Mouse (Mus musculus) hindbrain, embryonic 12.5 days (tissue): Measurements from ENCODE around the gene Lrmda. TPM values are rescaled to one million over a fixed set of nuclear protein-coding genes. Genes with fewer than 3 reads are reported as not detected.

Source experiments
- ATAC-seq: fragments of 200-750 bp; cut with Nextera tagmentation; 2 replicates; pipeline ENCODE4 v1.8.0; 2017; ENCODE audit warnings: moderate TSS enrichment; ENCODE audit not compliant: low FRiP score
- H3K27ac ChIP-seq: fragments of 300-500 bp; sonication (generic); 2 replicates; pipeline ENCODE4 v1.5.1; 2016; ENCODE audit warnings: mild to moderate bottlenecking
- H3K27me3 ChIP-seq: fragments of 300-500 bp; sonication (generic); 2 replicates; pipeline ENCODE4 v1.6.1; 2016; ENCODE audit warnings: mild to moderate bottlenecking
- H3K36me3 ChIP-seq: fragments of 300-500 bp; sonication (generic); 2 replicates; pipeline ENCODE4 v1.6.1; 2016; ENCODE audit warnings: mild to moderate bottlenecking
- H3K4me1 ChIP-seq: fragments of 300-500 bp; sonication (generic); 2 replicates; pipeline ENCODE4 v1.6.1; 2016
- H3K4me2 ChIP-seq: fragments of 300-500 bp; sonication (generic); replicated peaks from 2 replicates; pipeline ENCODE4 v1.6.1; 2016; ENCODE audit warnings: mild to moderate bottlenecking
- H3K4me3 ChIP-seq: fragments of 300-500 bp; sonication (generic); 2 replicates; pipeline ENCODE4 v1.5.1; 2016; ENCODE audit warnings: mild to moderate bottlenecking
- H3K9ac ChIP-seq: fragments of 300-500 bp; sonication (generic); 2 replicates; pipeline ENCODE4 v1.6.1; 2016; ENCODE audit warnings: mild to moderate bottlenecking, moderate library complexity
- H3K9me3 ChIP-seq: fragments of 300-500 bp; sonication (generic); replicated peaks from 2 replicates; pipeline ENCODE4 v1.6.1; 2016; ENCODE audit warnings: mild to moderate bottlenecking
- WGBS: fragments of 180-500 bp; shearing (Covaris S2); methylation state at CpG from one replicate; pipeline ENCODE4 v1.1.7; 2016; 5-methylcytosine and 5-hydroxymethylcytosine counted together
- polyA plus RNA-seq: library from polyadenylated mRNA; unstranded; fragments of >200 nt; fragmentation: Nextera tagmentation; extraction: Ambion mirVana; gene quantifications from 2 replicates; pipeline ENCODE4 v1.2.1, GENCODE M21; 2016

Gene Lrmda
- polyA plus RNA-seq, 1 experiment from 2014 or later: 0.53 TPM

- Histone ChIP-seq H3K4me1 (peaks cover 19% of the 10 kb centered on the region), H3K9me3 (no peaks in the 10 kb centered on the region), H3K4me3 (no peak overlapping the region), H3K4me2 (no peak overlapping the region), H3K27me3 (peaks cover 4% of the 10 kb centered on the region; the same call in 1 of the 2 replicates), H3K36me3 (no peaks in the 10 kb centered on the region), H3K9ac (no peak overlapping the region), H3K27ac (no peak overlapping the region)
- ATAC-seq: peak; percentile 41
- WGBS: 32% methylated on average over 4 of the region's 4 CpGs
Observed at GRCm38 (mm10) chr14:22546676-22546984, 527.1 kb downstream of the Lrmda start.

- no peak for ATAC-seq
- no peak overlapping the region for H3K4me3 ChIP-seq
- peaks cover 19% of the 10 kb centered on the region for H3K4me1 ChIP-seq
- H3K9me3 ChIP-seq: no peaks in the 10 kb centered on the region
- H3K9ac ChIP-seq: no peak overlapping the region
- no peaks in the 10 kb centered on the region for H3K36me3 ChIP-seq
- H3K27me3 ChIP-seq: peaks cover 4% of the 10 kb centered on the region; the same call in 1 of the 2 replicates
- H3K27ac ChIP-seq: no peak overlapping the region
- WGBS: 37% methylated on average over 2 of the region's 2 CpGs
- H3K4me2 ChIP-seq: no peak overlapping the region
Observed at GRCm38 (mm10) chr14:22548286-22548685, 528.8 kb downstream of the Lrmda start.

GRCm38 (mm10) chr14:22549166-22549565 lies 529.7 kb downstream of the Lrmda start:
- peaks cover 19% of the 10 kb centered on the region for H3K4me1 ChIP-seq
- WGBS: 78% methylated on average over 2 of the region's 2 CpGs
- no peak for ATAC-seq

GRCm38 (mm10) chr14:22552358-22552757 lies 532.8 kb downstream of the Lrmda start:
- H3K36me3 ChIP-seq: no peaks in the 10 kb centered on the region
- H3K4me1 ChIP-seq: no peaks in the 10 kb centered on the region
- no peak overlapping the region for H3K27ac ChIP-seq
- ATAC-seq: no peak
- WGBS: 78% methylated on average over 4 of the region's 4 CpGs
- H3K9me3 ChIP-seq: no peaks in the 10 kb centered on the region
- H3K4me2 ChIP-seq: no peak overlapping the region
- H3K4me3 ChIP-seq: no peak overlapping the region
- peaks cover 4% of the 10 kb centered on the region; the same call in 1 of the 2 replicates for H3K27me3 ChIP-seq
- H3K9ac ChIP-seq: no peak overlapping the region

More at GRCm38 (mm10) chr14:22549166-22549565, 529.7 kb downstream of the Lrmda start:
- Histone ChIP-seq H3K27me3 (peaks cover 4% of the 10 kb centered on the region; the same call in 1 of the 2 replicates), H3K4me3 (no peak overlapping the region), H3K27ac (no peak overlapping the region), H3K9ac (no peak overlapping the region), H3K4me2 (no peak overlapping the region), H3K9me3 (no peaks in the 10 kb centered on the region), H3K36me3 (no peaks in the 10 kb centered on the region)

GRCm38 (mm10) chr14:22552841-22553240 lies 533.3 kb downstream of the Lrmda start:
- WGBS: 57% methylated on average over 3 of the region's 3 CpGs
- Histone ChIP-seq H3K27ac (no peak overlapping the region), H3K27me3 (no peaks in the 10 kb centered on the region), H3K9me3 (no peaks in the 10 kb centered on the region), H3K4me3 (no peak overlapping the region), H3K4me2 (no peak overlapping the region), H3K9ac (no peak overlapping the region), H3K36me3 (no peaks in the 10 kb centered on the region), H3K4me1 (no peaks in the 10 kb centered on the region)
- ATAC-seq: no peak

- no peaks in the 10 kb centered on the region for H3K9me3 ChIP-seq
- H3K4me1 ChIP-seq: no peaks in the 10 kb centered on the region
- no peak overlapping the region for H3K27ac ChIP-seq
- H3K36me3 ChIP-seq: no peaks in the 10 kb centered on the region
- H3K27me3 ChIP-seq: no peaks in the 10 kb centered on the region
- 92% methylated on average over 3 of the region's 3 CpGs for WGBS
- H3K9ac ChIP-seq: no peak overlapping the region
- H3K4me2 ChIP-seq: no peak overlapping the region
- no peak overlapping the region for H3K4me3 ChIP-seq
- ATAC-seq: no peak
Observed at GRCm38 (mm10) chr14:22553717-22554116, 534.2 kb downstream of the Lrmda start.

DNA sequence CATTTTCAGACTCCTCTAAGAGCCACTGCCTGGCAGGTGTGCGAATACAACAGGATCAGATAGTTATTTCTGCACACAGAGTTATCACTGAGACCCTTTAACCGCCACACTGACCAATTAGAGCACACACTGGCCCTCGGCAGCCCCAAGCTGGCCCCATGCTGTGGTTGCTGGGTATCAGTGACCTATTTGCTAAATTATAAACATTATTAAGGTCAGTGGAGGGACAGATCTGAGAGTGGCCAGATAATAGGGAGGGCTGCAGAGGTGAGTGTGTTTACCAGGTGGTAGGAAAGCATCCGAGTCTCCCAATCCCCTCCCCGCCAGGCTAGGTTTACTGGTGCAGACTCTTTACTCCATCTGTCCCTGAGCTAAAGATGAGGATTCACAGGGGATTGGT lies 553.0 kb downstream of the Lrmda start:
- Histone ChIP-seq H3K9ac (no peak overlapping the region), H3K9me3 (no peaks in the 10 kb centered on the region), H3K4me3 (no peak overlapping the region), H3K27me3 (peaks cover 7% of the 10 kb centered on the region), H3K4me1 (peaks cover 27% of the 10 kb centered on the region), H3K36me3 (no peaks in the 10 kb centered on the region), H3K4me2 (no peak overlapping the region), H3K27ac (no peak overlapping the region)
- no peak for ATAC-seq
- 70% methylated on average over 5 of the region's 5 CpGs for WGBS

DNA sequence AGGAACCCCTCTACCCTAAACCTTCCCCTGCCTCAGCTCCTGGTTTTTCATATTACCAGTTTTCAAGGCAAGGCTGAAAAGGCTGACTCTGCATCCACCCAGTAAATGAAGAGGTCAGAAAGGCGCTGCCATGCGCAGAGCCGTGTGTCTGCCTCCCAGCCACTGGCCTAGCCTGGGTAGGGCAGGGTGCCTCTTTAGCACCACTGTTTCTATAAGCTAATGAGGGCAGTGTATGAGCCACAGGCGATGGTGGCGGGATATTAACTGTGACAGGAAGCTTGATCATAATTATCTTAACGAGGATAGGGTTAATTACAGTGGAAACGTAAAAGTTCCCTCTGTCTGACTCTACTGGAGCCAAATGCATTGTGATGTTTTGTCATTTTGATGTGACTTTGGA lies 554.1 kb downstream of the Lrmda start:
- H3K27me3 ChIP-seq: peaks cover 7% of the 10 kb centered on the region
- H3K9me3 ChIP-seq: no peaks in the 10 kb centered on the region
- no peaks in the 10 kb centered on the region for H3K36me3 ChIP-seq
- peaks cover 33% of the 10 kb centered on the region for H3K4me1 ChIP-seq
- no peak overlapping the region for H3K27ac ChIP-seq
- no peak overlapping the region for H3K4me2 ChIP-seq
- H3K4me3 ChIP-seq: no peak overlapping the region
- WGBS: 79% methylated on average over 7 of the region's 7 CpGs
- no peak overlapping the region for H3K9ac ChIP-seq
- ATAC-seq: no peak

DNA sequence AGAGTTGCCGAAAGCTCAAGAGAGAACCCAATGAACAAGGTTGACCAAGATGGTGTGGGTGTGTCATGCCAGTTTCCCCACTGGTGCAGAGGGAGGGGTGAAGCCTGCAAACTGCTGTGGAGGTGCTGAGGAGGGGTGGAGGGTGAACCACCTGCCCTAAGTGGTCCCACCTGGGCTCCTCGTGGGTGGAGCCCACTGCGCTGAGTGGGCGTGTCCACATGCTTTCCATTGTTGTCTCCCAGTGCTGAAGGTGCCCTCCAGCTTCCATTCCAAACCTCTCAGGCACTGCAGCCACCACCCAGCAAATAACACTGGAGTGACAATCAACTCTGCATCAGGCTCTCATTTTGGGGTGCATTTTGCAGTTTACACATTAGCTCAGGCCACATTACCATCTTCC lies 554.5 kb downstream of the Lrmda start:
- no peaks in the 10 kb centered on the region for H3K9me3 ChIP-seq
- WGBS: 90% methylated on average over 4 of the region's 4 CpGs
- peaks cover 7% of the 10 kb centered on the region for H3K27me3 ChIP-seq

GRCm38 (mm10) chr14:22576441-22576840 lies 556.9 kb downstream of the Lrmda start:
- Histone ChIP-seq H3K9ac (no peak overlapping the region), H3K4me1 (peaks cover 33% of the 10 kb centered on the region), H3K4me2 (no peak overlapping the region), H3K27ac (peak overlapping the region; percentile 72), H3K9me3 (no peaks in the 10 kb centered on the region), H3K36me3 (no peaks in the 10 kb centered on the region), H3K27me3 (peaks cover 7% of the 10 kb centered on the region), H3K4me3 (no peak overlapping the region)
- no peak; the same call in 1 of the 2 replicates for ATAC-seq
- 23% methylated on average over 6 of the region's 6 CpGs for WGBS

More for the DNA sequence above, 554.5 kb downstream of the Lrmda start:
- Histone ChIP-seq H3K9ac (no peak overlapping the region), H3K36me3 (no peaks in the 10 kb centered on the region), H3K4me2 (no peak overlapping the region), H3K4me3 (no peak overlapping the region), H3K27ac (no peak overlapping the region), H3K4me1 (peaks cover 33% of the 10 kb centered on the region)
- no peak for ATAC-seq

- 12% methylated on average over 13 of the region's 13 CpGs for WGBS
- H3K9me3 ChIP-seq: no peaks in the 10 kb centered on the region
- peak overlapping the region; percentile 38 for H3K4me2 ChIP-seq
- peaks cover 33% of the 10 kb centered on the region for H3K4me1 ChIP-seq
- H3K27ac ChIP-seq: peak overlapping the region; percentile 72
- no peak overlapping the region for H3K9ac ChIP-seq
- peak; percentile 78 for ATAC-seq
- no peaks in the 10 kb centered on the region for H3K36me3 ChIP-seq
- no peak overlapping the region for H3K4me3 ChIP-seq
- H3K27me3 ChIP-seq: peaks cover 7% of the 10 kb centered on the region
Observed at GRCm38 (mm10) chr14:22577411-22578037, 558.0 kb downstream of the Lrmda start.

- no peak overlapping the region for H3K4me3 ChIP-seq
- WGBS: 17% methylated on average over 6 of the region's 6 CpGs
- ATAC-seq: 0 out of 2 replicates have a peak, but pooled peaks have one; percentile 27
- peak overlapping the region; percentile 72 for H3K27ac ChIP-seq
- peak overlapping the region; percentile 38 for H3K4me2 ChIP-seq
- no peak overlapping the region for H3K9ac ChIP-seq
- no peaks in the 10 kb centered on the region for H3K36me3 ChIP-seq
- H3K4me1 ChIP-seq: peaks cover 33% of the 10 kb centered on the region
- H3K9me3 ChIP-seq: no peaks in the 10 kb centered on the region
- H3K27me3 ChIP-seq: peaks cover 7% of the 10 kb centered on the region
Observed at GRCm38 (mm10) chr14:22578224-22578623, 558.7 kb downstream of the Lrmda start.

GRCm38 (mm10) chr14:22578986-22579385 lies 559.5 kb downstream of the Lrmda start:
- Histone ChIP-seq H3K36me3 (no peaks in the 10 kb centered on the region), H3K9ac (no peak overlapping the region), H3K4me1 (peaks cover 33% of the 10 kb centered on the region), H3K27me3 (peaks cover 6% of the 10 kb centered on the region), H3K27ac (no peak overlapping the region), H3K4me3 (no peak overlapping the region), H3K4me2 (no peak overlapping the region), H3K9me3 (no peaks in the 10 kb centered on the region)
- WGBS: 84% methylated on average over 3 of the region's 3 CpGs
- no peak for ATAC-seq
